ENCODE assay signal across 11 mouse cellular contexts in the genomic region with DNA sequence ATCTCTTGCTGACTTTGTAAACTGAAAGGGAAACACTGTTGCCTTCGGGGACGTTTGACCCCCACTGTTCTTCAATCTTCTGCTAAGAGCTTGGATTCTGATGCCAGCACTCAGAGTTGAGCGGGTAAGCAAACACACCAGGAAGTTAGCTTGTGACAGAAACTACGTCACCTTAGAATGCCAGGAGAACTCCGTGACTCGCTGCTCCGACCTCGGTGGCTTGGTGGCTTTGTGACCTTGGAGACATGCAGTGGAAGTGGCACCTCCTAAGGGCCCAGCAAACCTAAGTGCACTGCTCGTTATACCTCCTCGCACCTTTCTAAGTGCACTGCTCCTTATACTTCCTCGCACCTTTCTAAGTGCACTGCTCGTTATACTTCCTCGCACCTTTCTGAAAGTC. TPM values are rescaled to one million over a fixed set of nuclear protein-coding genes. Genes with fewer than 3 reads are reported as not detected.
DNase-seq lines count a peak whose midpoint lies in the region; ATAC-seq lines count a peak whose summit lies in the region.
"Had no signal": no experiment of that assay in that cellular context is flagged by ENCODE, and none has a peak within 500 bp of the region (broad histone marks: within the 10 kb centered on the region; RNA-seq: fewer than 3 reads in every experiment).

No protein-coding gene starts in this region.

- H3K27ac ChIP-seq in heart, embryonic 14.5 days (replicated peaks in 1 of 2; ENCODE audit: control insufficient read depth in 1 of 2, insufficient read depth in 1 of 2, low read depth in 2 of 2, low read length in 2 of 2): 0 out of 4 replicates have a peak overlapping the region, but pooled peaks of 1 of the 2 experiments have one; percentile 41
- H3K27ac ChIP-seq in embryonic facial prominence, embryonic 13.5 days: no peak overlapping the region
- peak overlapping the region; percentile 79 for H3K27ac ChIP-seq in lung, embryonic 15.5 days
- H3K27ac ChIP-seq in forebrain, embryonic 16.5 days (ENCODE audit: low read length): no peak overlapping the region
- H3K27ac ChIP-seq: midbrain, embryonic 12.5 days had no signal

- H3K4me3 ChIP-seq in heart, embryonic 14.5 days (ENCODE audit: control insufficient read depth in 1 of 2, insufficient read depth in 1 of 2, low read depth in 1 of 2, low read length in 2 of 2): no peak overlapping the region
- no peak overlapping the region for H3K4me3 ChIP-seq in embryonic facial prominence, embryonic 13.5 days
- no peak overlapping the region for H3K4me3 ChIP-seq in lung, embryonic 15.5 days
- no peak overlapping the region for H3K4me3 ChIP-seq in forebrain, embryonic 16.5 days (replicated peaks; ENCODE audit: low read length)
- H3K4me3 ChIP-seq: embryonic facial prominence, embryonic 12.5 days; midbrain, embryonic 12.5 days had no signal

- H3K4me1 ChIP-seq in heart, embryonic 14.5 days (ENCODE audit: control insufficient read depth in 2 of 2, insufficient read depth in 2 of 2, low read length in 2 of 2): peaks cover 0 to 3% of the 10 kb centered on the region in 2 experiments; a peak in 1 of 4 replicates
- peaks cover 14% of the 10 kb centered on the region for H3K4me1 ChIP-seq in embryonic facial prominence, embryonic 13.5 days
- H3K4me1 ChIP-seq in lung, embryonic 15.5 days: peaks cover 14% of the 10 kb centered on the region
- H3K4me1 ChIP-seq in forebrain, embryonic 16.5 days (replicated peaks; ENCODE audit: control insufficient read depth, insufficient read depth, low read length): no peaks in the 10 kb centered on the region
- H3K4me1 ChIP-seq: midbrain, embryonic 12.5 days had no signal

- 46% methylated on average over 13 of the region's 13 CpGs for WGBS in heart, embryonic 14.5 days
- WGBS in embryonic facial prominence, embryonic 13.5 days: 60% methylated on average over 13 of the region's 13 CpGs
- WGBS in lung, embryonic 15.5 days: 36% methylated on average over 13 of the region's 13 CpGs
- 78% methylated on average over 13 of the region's 13 CpGs for WGBS in forebrain, embryonic 16.5 days

- H3K27me3 ChIP-seq in heart, embryonic 14.5 days (ENCODE audit: control insufficient read depth, insufficient read depth, low read length): no peaks in the 10 kb centered on the region
- no peaks in the 10 kb centered on the region for H3K27me3 ChIP-seq in embryonic facial prominence, embryonic 13.5 days
- H3K27me3 ChIP-seq in lung, embryonic 15.5 days: no peaks in the 10 kb centered on the region
- H3K27me3 ChIP-seq in forebrain, embryonic 16.5 days (replicated peaks; ENCODE audit: control insufficient read depth, insufficient read depth, low read length): no peaks in the 10 kb centered on the region
- H3K27me3 ChIP-seq: embryonic facial prominence, embryonic 12.5 days; midbrain, embryonic 12.5 days had no signal

- no peak for ATAC-seq in heart, embryonic 14.5 days (ENCODE audit: insufficient number of reproducible peaks, insufficient read depth, low FRiP score, low read depth)
- no peak for ATAC-seq in embryonic facial prominence, embryonic 13.5 days (ENCODE audit: insufficient number of reproducible peaks, insufficient read depth, low FRiP score, low TSS enrichment, low read depth)
- no peak for ATAC-seq in lung, embryonic 15.5 days (ENCODE audit: borderline replicate concordance, extremely low read depth, low FRiP score, low TSS enrichment)
- ATAC-seq in forebrain, embryonic 16.5 days: no peak

- H3K9me3 ChIP-seq in heart, embryonic 14.5 days (ENCODE audit: control insufficient read depth, low read length): peaks cover 5% of the 10 kb centered on the region; the same call in 1 of the 2 replicates
- peaks cover 8% of the 10 kb centered on the region; the same call in 1 of the 2 replicates for H3K9me3 ChIP-seq in embryonic facial prominence, embryonic 13.5 days
- no peaks in the 10 kb centered on the region for H3K9me3 ChIP-seq in lung, embryonic 15.5 days
- H3K9me3 ChIP-seq in forebrain, embryonic 16.5 days (ENCODE audit: control insufficient read depth, low read length): peaks cover 4% of the 10 kb centered on the region; the same call in 1 of the 2 replicates
- H3K9me3 ChIP-seq: embryonic facial prominence, embryonic 12.5 days; midbrain, embryonic 12.5 days had no signal

- peak overlapping the region; percentile 46 for H3K4me2 ChIP-seq in heart, embryonic 14.5 days (ENCODE audit: low read length)
- H3K4me2 ChIP-seq in embryonic facial prominence, embryonic 13.5 days: peak overlapping the region; percentile 50; the same call in 1 of the 2 replicates
- H3K4me2 ChIP-seq in lung, embryonic 15.5 days: peak overlapping the region; percentile 46
- H3K4me2 ChIP-seq in forebrain, embryonic 16.5 days (ENCODE audit: low read length): no peak overlapping the region
- H3K4me2 ChIP-seq: midbrain, embryonic 12.5 days had no signal

- intact Hi-C loops in heart, postnatal 10 days (cut with DNase I): no loop called here

- H3K9ac ChIP-seq in heart, embryonic 14.5 days (ENCODE audit: low read length): peak overlapping the region; percentile 41; the same call in 1 of the 2 replicates
- no peak overlapping the region for H3K9ac ChIP-seq in embryonic facial prominence, embryonic 13.5 days
- H3K9ac ChIP-seq in lung, embryonic 15.5 days: no peak overlapping the region
- H3K9ac ChIP-seq in forebrain, embryonic 16.5 days (replicated peaks; ENCODE audit: low read depth, low read length): no peak overlapping the region
- H3K9ac ChIP-seq: embryonic facial prominence, embryonic 12.5 days; midbrain, embryonic 12.5 days had no signal

- DNase-seq in heart, postnatal 10 days: no peak
- DNase-seq in 416B (ENCODE audit: low read depth): peak; percentile 67
- no peak for DNase-seq in layer of hippocampus, adult 18-20 months (ENCODE audit: low spot score in 2 of 2)
- no peak for DNase-seq in gastrocnemius, postnatal 25 days
- DNase-seq: right cerebral cortex, postnatal 25 days had no signal

- H3K36me3 ChIP-seq in heart, embryonic 14.5 days (ENCODE audit: control insufficient read depth, insufficient read depth, low read length): no peaks in the 10 kb centered on the region
- H3K36me3 ChIP-seq in embryonic facial prominence, embryonic 13.5 days: no peaks in the 10 kb centered on the region
- no peaks in the 10 kb centered on the region for H3K36me3 ChIP-seq in lung, embryonic 15.5 days
- no peaks in the 10 kb centered on the region for H3K36me3 ChIP-seq in forebrain, embryonic 16.5 days (ENCODE audit: control insufficient read depth, insufficient read depth)
- H3K36me3 ChIP-seq: embryonic facial prominence, embryonic 12.5 days; midbrain, embryonic 12.5 days had no signal

RNA-seq across cellular contexts. Expression of a gene that starts 9.0 kb away (rescaled TPM):
- 18.0 and 18.3 TPM in 2 replicates for polyA plus RNA-seq in heart, embryonic 14.5 days (2014; fragmentation: Nextera tagmentation; extraction: Ambion mirVana)
- total RNA-seq in heart, postnatal 10 days (2021): 1 to 10 TPM; 6.2 to 8.0 TPM
- polyA plus RNA-seq in embryonic facial prominence, embryonic 13.5 days (2015; fragmentation: Nextera tagmentation; extraction: Ambion mirVana): 15.5 and 18.4 TPM in 2 replicates
- polyA plus RNA-seq in lung, embryonic 15.5 days (2015; fragmentation: Nextera tagmentation; extraction: Ambion mirVana): 23.5 and 28.5 TPM in 2 replicates
- 1 to 10 TPM; 3.9 to 4.2 TPM for total RNA-seq in layer of hippocampus, adult 18-20 months (2021)
- 4.9 and 7.2 TPM in 2 replicates for polyA plus RNA-seq in forebrain, embryonic 16.5 days (2015; fragmentation: Nextera tagmentation; extraction: Ambion mirVana)
- total RNA-seq in gastrocnemius, postnatal 25 days (2021): 1 to 10 TPM; 2.4 to 3.6 TPM

RNA-seq across cellular contexts. Expression of a gene that starts 47.3 kb away (rescaled TPM):
- 13.6 and 13.8 TPM in 2 replicates for polyA plus RNA-seq in heart, embryonic 14.5 days (2014; fragmentation: Nextera tagmentation; extraction: Ambion mirVana)
- 1 to 10 TPM; 8.1 to 8.6 TPM for total RNA-seq in heart, postnatal 10 days (2021)
- polyA plus RNA-seq in embryonic facial prominence, embryonic 13.5 days (2015; fragmentation: Nextera tagmentation; extraction: Ambion mirVana): 14.4 and 14.8 TPM in 2 replicates
- 19.6 and 22.0 TPM in 2 replicates for polyA plus RNA-seq in lung, embryonic 15.5 days (2015; fragmentation: Nextera tagmentation; extraction: Ambion mirVana)
- total RNA-seq in layer of hippocampus, adult 18-20 months (2021): 10 to 100 TPM; 20.7 to 21.8 TPM
- polyA plus RNA-seq in forebrain, embryonic 16.5 days (2015; fragmentation: Nextera tagmentation; extraction: Ambion mirVana): 6.1 and 6.8 TPM in 2 replicates
- total RNA-seq in gastrocnemius, postnatal 25 days (2021): 1 to 10 TPM; 1.4 to 1.8 TPM

RNA-seq across cellular contexts. Expression of a gene that starts 55.5 kb away (rescaled TPM):
- 2.5 TPM in 2 replicates for polyA plus RNA-seq in heart, embryonic 14.5 days (2014; fragmentation: Nextera tagmentation; extraction: Ambion mirVana)
- total RNA-seq in heart, postnatal 10 days (2021): 1 to 10 TPM; 1.9 to 2.6 TPM
- 78.4 and 82.0 TPM in 2 replicates for polyA plus RNA-seq in embryonic facial prominence, embryonic 13.5 days (2015; fragmentation: Nextera tagmentation; extraction: Ambion mirVana)
- polyA plus RNA-seq in lung, embryonic 15.5 days (2015; fragmentation: Nextera tagmentation; extraction: Ambion mirVana): 6.5 and 6.6 TPM in 2 replicates
- total RNA-seq in layer of hippocampus, adult 18-20 months (2021): 10 to 100 TPM in 1 of 2 experiments, 1 to 10 TPM in 1; 8.9 to 13.0 TPM
- 4.6 and 6.3 TPM in 2 replicates for polyA plus RNA-seq in forebrain, embryonic 16.5 days (2015; fragmentation: Nextera tagmentation; extraction: Ambion mirVana)
- 1 to 10 TPM; 1.2 to 1.8 TPM for total RNA-seq in gastrocnemius, postnatal 25 days (2021)

Comparison
In these comparisons a context has a peak if more than half of its experiments do, and no peak if none do; other contexts are left out.
1. RNA of a gene that starts 55.5 kb away (polyA plus RNA-seq): 78.4 to 82.0 TPM in embryonic facial prominence, embryonic 13.5 days; 6.5 to 6.6 TPM in lung, embryonic 15.5 days, 4.6 to 6.3 TPM in forebrain, embryonic 16.5 days and 2.5 TPM in heart, embryonic 14.5 days; every median in the first group is over 10 times any median in the second.